Mouse (Mus musculus) CD4-positive, CD25-positive, alpha-beta regulatory T cell, adult 2 months (primary cell): Measurements from ENCODE around the gene Hdac1.
A peak's percentile ranks its signal among the peaks of the same experiment; 100 is the strongest.

Source experiments
- DNase-seq: peaks from one replicate; pipeline ENCODE4 v3.0.0-alpha.2; 2012; ENCODE audit warnings: low read depth, low spot score

The Hdac1 gene

DNA sequence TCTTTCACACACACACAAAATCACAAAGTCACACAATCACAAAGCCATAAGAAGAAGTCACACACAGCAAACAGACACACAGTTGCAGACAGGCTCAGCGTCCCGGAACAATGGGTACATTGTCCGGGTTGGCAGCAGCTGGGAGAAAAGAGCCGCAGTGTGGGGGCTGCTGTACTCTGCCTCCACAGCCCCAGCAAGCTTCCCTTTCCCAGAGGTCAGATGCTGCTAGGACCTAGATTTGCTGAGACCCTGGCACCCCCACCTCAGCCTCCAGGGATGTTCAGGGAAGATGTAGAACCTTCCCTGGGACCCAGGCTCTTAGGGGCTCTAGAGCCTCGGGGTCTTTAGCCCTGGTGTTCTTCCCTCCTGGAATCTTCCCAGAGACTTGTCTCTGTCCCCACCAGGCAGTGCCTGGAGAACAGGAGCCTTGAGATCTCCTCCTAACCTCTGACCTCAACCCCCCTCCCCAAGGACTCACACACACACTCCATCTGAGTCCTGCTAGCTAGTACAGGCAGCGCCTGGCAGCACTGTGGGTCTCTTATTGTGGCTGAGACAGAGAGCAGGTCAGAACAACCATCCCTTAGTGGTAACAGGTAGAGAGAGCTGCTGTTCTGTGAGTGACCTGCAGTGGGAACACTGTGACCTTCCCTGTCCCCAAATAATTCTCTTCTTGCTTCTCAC is 31.0 kb downstream of the Hdac1 start:
- DNase-seq, result no peak

DNA sequence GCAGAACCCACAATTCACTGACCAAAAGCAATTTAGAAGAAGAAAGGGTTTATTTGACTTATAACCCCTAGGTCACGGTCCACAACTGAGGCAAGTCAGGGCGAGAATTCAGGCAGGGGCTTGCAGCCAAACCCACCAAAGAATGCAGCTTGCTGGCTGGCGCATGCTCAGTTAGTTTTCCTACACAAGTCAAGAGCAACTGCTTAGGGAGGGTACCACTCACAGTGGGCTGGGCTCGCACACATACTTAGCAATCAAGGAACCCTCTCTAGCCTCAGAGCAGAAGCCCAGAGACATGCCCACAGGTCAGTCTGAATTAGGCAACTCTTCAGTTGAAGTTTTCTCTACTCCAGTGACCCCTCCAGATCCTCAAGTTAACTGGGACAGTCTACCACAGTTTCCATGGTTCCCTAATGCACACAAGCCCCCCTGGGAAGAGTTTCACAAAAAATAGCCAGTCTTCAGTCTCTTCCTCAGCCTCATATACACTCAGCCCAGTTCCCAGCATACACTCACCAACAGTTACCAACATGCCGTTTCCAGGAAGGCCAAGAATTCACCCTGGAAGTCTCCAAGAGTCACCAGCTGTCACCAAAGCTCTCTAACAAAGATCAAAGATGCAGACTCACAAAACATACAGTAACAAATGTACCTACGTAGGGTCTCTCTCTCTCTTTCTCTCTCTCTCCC is 31.6 kb downstream of the Hdac1 start:
- DNase-seq, result no peak

DNA sequence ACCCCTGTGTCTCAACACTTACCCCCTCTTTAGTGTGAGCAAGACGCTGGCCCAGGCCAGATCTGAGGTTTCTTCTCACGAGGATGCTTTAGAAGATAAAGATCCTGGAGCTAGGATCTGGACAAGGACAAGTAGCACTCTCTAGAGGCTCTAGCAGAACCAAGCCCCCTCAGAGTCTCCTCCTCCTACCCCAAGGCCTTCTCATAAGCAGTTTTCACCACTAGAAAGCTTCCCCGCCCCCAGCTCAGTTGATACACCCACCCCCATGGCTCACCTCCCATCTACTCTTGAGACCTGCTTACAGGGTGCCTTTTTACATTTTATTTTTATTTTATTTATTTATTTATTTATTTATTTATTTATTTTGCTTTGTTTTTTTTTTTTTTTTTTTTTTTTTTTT is 32.9 kb downstream of the Hdac1 start:
- no peak for DNase-seq

DNA sequence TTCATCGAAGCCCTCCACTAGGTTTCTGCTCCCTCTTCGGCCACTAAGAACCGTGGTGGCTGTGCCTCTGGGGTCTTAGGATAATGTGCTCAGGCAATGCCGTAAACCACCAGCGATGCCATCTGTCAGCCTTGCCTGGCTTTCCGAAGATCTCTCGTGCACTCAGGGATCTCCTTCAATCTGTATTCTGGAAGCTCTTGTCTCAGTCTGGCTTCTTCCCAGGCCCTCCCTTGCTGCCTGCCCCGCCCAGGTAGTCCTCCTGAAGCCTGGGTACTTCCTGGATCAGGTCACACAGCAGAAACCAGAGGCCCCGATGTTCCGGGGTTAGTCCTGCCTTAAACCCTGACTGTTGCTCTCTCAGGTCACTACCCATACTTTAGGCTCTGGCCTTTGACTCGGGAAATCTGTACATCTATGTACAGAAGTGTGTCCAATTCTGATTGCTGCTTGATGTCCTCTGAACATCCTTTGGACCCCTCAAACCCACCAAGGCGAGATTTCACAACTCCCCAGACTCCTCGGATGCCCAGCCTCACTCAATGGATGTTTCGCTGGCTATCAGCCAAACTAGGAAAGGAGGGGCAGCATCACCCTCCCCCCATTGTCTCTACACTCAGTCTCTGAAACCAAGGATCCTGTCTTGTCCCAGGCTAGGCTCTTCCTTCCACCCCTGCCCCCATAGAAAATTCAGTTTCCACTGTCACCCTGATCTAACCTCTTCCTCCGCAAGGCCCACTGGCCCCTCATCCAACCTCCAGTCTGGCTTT is 33.5 kb downstream of the Hdac1 start:
- DNase-seq, result no peak

DNA sequence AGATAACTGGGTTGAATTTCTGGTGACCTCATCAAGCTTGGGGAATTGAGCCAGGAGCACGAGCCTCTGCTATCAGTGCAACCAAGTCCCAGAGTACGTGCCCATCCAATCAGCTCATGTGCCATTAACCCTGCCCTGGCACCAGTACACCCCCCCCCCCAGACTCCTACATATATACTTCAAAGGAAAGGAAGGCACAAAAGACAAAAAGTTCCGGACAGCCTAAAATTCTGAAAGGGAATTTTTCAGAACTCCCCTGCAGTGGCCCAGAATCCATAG is 34.3 kb downstream of the Hdac1 start:
- DNase-seq, result no peak

DNA sequence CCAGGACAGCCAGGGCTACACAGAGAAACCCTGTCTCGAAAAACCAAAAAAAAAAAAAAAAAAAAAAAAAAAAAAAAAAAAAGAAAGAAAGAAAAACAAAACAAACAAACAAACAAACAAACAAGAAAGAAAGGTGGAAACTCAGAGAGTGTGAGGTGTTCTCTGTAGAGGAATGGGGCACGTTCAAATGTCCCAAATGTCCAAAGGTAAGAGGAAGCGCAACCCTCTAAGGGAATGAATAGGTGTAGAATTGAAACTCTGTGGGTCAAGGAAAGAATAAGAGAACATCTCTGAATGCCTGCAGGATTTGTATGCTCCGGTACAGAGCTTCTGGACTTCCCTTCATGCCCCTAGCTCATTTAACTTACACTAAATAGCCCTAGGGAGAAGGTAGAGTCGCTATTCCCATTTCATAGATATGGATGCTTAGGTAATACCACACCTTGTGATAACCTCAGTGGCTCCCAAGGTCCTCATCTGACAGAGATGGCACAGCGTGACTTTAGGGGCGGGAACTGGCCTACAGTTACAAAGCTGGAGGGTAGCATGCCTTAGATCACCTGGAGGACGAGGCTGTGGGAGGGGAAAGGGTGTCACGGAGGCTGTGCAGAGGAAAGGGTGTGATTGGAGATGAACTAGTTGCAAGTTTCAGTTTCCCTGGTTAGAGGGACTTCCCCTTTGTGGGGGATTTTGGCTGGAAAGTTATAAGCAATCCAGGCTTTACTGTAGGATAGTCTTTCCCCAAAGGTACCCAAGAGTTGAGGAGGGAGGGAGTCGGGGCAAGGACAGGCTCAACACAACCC is 34.9 kb downstream of the Hdac1 start:
- peak; percentile 64 for DNase-seq

DNA sequence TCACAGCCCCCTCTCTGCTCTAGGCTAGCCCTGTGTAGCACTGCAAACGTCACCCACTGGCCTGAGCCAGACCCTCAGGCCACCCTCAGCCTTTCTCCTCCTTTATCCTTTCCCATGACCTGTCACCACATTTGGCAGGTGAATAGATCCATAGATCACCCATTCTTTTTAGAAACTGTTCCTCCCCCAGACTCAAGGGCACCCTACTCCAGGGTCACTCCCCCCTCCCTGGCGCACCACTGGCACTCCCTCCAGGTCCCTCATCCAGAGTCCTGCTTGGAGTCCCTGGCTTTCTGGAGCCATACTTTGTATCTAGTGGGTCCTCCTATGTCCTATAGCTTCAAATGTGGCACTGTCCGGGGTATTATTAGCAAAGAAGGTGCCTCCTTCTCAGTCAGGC is 37.0 kb downstream of the Hdac1 start:
- DNase-seq, result no peak

DNA sequence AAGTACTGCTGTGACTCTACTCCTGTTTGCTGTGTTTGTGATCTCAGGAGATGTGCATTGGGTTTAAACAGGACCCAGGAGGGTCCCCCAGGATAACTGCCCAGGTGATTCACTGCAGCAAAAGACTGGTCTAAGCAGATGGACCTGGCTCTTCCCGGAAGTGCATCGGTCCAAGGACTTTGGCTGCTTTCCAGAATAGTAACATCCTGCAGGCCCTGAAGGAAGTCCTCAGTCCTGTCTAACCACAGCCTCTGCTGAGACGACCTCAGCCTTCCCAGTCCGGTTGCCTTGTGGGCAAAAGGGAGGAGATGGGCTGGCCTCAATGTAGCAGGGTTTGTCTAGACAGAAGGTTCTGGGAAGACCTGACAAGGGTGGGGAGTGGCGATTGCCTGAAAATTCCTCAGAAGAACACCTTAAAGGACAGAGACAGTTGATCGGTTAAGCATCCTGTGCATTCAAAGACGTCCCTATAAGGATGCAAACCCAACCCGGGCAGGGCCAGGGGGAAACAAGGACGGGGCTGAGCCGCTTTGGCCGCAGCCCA is 39.5 kb downstream of the Hdac1 start:
- DNase-seq, result no peak

DNA sequence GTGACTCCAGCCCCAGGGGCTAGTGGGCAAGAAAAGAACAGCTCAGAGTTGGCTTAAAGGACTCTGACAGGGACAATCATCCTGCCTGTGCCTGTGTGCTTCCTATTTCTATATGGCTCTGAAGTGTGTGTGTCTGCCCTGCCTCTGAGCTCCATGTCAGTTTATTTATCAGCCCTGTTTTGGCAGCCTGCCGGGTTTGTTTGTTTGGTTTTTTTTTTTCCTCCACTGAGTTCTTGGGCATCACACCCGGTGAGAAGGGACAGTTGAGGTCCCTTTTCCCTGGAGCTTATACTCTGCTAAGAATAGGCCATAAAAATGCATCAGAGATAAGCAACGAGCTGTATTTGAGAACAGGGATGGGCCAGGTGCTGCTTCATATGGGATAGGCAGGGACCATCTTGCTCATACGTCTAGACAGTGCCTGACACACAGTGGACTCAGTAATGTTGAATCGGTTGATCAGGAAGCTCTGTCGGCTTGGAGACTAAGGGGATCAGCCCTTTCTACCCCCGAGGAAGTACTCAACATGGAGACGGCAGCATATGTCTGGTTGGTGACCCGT is 40.1 kb downstream of the Hdac1 start:
- no peak for DNase-seq

DNA sequence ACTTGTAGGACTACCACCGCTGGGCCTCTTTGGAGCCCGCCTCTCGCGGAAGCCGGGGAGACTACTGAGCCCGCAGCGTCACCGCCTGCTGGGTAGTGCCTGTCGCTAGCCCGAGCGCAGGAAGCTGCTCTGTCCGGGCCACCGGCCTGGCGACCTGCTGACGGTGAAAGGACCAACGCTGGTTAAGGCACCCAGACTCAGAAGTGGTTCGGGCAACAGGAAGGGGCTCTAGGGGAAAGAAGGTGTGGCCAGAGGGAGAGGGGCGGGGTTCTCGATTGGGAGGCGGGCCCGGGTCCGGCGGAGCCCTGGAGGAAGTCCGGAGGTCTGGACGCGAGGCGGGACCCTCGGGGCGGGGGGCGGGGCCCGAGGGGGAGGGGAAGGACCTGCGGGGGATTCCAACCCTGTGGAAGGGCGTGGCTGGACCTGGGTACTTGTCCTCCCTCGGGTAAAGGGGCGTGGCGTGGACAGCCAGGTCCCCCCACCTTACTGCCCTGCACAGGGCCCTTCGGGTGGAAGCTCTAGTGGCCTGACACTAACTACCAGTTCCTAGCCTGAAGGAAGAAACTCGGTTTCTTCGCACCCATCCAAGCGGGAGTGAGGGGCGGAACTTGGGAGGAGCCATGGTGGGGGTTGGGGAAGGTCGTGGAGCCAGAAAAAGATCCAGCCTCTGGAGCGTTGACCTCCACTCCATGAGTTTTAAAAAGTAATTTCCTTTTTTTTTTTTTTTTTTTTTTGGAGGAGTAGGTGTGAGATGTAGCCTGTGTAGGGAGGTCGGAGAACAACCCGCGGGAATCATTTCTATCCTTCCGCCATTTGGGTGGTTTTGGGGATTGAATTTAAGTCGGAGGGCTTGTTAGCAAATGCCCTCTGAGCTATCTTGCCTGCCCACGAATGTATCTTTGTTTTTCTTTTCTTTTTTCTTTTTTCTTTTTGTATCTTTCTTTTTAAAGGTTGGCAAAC is 41.6 kb downstream of the Hdac1 start:
- DNase-seq, result peak; percentile 79

DNA sequence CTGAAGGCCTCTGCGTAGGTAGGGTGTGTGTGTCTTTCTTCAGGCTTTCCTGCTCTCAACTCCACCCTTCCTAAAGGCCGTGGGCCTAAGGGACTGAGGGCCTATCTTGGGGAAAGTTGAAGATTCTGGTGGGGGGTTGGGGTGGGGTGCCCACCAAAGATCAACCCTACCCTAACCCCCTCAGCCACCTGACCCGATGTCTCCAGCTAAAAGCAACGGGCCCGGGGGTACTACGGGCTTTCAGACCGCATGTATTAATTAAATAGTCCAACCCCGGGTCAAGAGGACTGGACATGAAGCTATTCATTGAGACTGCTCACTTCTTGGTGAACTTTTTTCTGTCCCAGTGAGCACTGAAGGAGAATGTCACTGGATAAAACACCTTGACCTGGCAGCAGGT is 42.5 kb downstream of the Hdac1 start:
- no peak for DNase-seq

DNA sequence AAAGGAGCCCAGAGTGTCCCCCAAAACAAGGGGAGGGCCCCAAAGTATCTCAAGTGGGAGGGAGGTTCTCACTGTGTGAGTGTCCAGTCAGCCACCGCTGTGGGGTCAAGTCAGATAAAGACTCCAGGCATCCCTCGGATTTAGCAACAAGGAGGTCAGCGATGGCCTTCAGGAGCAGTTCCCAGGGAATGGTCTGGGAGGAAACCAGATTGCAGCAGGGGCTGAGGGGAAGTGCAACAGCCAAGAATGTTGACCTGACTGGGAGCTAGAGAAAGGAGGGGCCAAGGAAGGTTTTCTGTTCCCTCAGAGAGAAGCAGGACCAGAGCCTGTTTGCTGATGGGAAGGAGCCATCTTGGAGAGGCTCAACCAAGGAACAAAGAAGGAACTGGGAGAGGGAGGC is 43.6 kb downstream of the Hdac1 start:
- DNase-seq, result no peak

DNA sequence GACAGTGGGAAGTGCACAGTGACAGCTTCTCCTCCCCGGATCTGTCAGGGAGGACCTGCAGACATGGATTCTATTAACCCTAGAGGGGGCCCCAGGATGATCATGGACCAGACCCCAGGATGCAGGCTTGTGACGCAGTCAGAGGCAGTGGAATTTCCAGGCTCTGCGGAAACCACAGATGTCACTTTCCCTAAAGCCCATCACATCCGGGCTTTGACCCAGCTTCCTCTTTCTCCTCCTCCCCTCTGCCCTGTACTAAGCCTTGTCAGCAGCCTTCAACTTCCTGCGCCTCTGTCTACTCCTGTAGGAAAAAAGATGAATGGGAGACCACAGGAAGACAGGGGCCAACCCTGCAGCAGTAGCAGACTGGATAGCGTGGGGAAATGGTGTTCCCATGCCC is 45.9 kb downstream of the Hdac1 start:
- DNase-seq, result peak; percentile 57

DNA sequence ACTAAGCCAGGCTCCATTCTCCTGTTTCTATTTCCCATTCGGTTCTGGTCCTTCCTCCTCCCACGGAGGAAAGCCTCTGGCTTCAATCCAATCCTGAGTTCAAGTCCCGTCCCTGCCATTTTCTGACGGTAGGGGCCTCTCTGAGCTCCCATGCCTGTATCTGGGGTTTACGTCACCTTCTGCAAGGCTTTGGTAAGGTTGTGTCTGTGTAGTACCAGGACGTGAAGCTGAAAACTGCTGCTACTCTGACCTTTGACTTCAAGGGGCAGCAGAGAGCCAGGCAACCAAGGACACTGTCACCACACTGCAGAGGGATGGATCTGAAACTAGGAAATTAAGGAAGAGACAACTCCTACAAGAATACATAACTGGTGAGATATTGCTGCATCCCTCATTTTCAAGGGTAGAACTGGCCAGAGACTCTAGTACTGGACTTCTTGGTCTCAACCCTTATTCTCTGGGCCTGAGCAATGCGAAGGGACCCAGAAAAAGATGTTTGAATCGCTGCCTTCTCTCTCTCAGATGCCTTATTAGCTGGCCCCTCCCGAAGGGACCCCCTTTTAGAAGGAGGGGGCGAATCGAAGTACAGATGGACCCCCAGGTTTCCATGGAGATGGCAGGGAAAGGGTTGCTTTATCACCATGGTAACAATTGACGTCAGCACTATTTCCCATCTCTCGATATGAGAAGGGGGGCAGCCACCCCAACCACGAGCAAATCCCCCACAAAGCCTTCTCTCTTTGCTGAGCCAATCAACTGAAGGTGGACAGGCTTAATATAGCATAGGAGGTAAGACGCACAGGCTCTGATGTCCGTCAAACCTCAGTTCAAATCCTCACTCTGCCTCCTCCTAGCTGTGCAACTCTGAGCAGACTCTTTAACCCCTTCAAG is 46.6 kb downstream of the Hdac1 start:
- DNase-seq, result peak; percentile 52

DNA sequence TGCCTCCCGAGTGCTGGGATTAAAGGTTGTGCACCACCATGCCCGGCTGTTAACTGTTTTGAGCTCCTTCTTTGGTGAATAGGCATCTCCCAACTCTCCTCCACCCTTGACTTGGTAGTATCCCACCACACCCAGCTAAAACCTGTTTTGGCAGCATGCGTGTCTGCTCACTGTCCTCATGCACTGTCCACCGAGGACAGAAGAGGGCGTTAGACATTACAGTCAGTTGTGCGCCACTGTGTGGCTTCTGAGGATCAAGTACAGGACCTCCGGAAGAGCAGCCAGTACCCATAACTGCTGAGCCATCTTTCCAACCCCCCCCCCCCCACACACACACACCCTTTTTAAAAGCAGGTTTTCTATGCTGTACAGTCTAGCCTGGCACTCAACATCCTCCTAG is 47.8 kb downstream of the Hdac1 start:
- DNase-seq, result peak; percentile 23

DNA sequence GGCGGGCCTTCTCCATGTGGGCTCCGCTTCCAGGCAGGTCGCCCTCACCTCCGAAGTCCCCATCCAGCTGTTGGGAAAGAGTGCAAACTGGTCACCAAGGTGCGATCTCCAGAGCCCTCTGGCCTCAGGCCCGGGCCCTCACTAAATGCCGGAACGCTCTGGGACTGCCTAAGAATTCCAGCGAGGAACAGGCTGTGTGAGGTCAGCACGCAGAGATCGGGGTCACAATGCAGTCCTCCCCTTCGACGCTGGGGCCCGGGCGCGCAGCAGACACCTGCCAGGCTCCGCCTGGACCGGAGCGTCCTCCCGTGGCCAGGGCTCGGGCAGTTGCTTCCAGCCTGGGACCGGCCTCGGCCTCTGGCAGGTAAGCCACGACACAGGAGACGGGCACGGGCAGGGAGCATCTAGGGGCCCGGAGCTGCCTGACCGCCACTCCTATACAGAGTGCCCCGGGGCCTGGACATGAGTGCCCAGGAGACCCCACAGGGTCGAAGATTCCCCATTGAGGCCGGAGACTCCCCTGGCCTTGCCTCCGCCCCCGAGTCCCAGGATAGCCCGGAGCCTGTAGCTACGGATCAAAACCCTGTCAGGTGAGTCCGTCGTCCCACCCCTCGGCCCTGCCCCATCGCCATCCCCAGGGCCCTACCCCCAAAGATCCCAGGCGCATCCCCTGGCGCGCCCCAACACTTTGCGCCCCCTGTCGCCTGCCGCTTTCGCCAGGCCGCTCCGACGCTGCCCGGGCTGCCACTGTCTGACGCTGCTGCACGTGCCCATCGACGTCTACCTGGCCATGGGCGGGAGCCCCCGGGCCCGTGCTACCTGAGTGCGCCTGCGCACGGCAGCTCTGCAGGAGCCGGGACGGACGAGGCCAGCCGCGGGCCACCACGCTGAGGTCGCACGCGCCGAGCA is 51.3 kb downstream of the Hdac1 start, which contains the start of the genes Tssk3 and Fam229a:
Gene Tssk3, minus strand, starts transcription at position 51 of the 909 bp plus-strand sequence.
Gene Fam229a, plus strand, starts transcription at position 219 of the 909 bp plus-strand sequence.
- peak; percentile 53 for DNase-seq

DNA sequence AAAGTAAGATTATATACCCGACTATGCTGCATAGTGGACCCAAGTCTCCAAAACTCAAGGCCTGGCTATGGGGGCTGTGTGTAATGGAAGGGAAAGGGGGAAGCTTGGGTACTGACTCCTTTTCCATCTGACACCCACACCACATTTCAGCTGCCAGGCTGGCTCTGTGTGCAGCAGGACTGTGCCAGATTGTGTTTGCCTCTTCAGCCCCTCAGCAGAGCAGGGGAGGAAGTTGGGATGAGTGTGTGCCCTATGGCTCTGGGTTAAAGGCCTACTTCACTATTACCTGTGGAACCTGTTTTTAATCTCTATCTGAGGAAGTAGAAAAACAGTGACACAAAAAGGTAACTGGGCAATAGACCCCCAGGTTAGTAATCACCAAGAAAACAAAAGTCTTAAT is 61.4 kb downstream of the Hdac1 start:
- DNase-seq, result no peak

DNA sequence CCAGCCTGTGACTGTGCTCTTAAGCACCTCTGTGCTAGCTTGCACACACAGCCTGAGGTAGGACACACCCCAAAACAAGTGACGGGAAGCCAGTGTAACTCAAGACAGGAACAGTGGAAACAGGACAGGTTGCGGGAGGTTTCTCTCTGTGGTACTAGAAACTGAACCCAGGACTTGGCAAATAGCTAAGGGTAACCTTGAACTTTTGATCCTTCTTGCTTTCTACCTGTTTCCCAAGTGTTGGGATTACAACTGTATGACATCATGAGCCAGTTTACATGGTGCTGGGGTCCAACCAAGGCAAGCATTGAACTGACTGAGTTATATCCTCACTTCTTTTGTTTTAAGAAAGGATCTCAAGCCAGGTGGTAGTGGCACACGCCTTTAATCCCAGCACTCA is 62.6 kb downstream of the Hdac1 start:
- DNase-seq, result no peak
